Mouse (Mus musculus) heart, postnatal 0 days (tissue): ENCODE data around the gene Spag9.

Experiments used
- CTCF ChIP-seq: IDR thresholded peaks from 2 replicates; pipeline ENCODE4 v1.5.1; 2016; ENCODE audit warnings: antibody characterized with exemption, control low read depth, low read depth
- EP300 ChIP-seq: IDR thresholded peaks from 2 replicates; pipeline ENCODE4 v1.6.1; 2016; ENCODE audit warnings: antibody characterized with exemption, low read depth

- TF ChIP-seq CTCF (no peak), EP300 (no peak)
Measured at GRCm38 (mm10) chr11:94113795-94114194, 117.9 kb downstream of the Spag9 start.
